Mouse (Mus musculus): ENCODE measurements around the gene Camta1.

DNA sequence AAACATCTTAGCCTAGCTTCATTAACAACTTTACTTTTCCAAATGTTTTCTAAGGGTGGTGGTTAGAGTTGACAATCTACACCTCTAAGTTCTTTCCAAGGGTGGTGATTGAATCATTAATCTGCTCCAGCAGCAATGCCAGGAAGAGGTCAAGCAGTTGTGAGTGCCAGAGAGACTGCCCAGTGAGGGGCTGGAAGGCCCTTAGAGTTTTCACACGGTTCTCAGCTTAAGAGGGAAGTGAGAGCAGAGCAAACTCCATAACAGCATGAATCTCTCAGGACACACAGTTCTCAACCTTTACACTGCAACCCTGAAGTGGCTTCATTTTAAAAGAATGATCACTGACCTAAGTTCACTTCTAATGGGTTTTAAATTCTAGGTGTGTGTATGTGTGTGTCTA, 886.5 kb downstream of the Camta1 start:
- TF ChIP-seq CTCF (IDR thresholded peaks at IDR 0.05; ENCODE audit: borderline replicate concordance, control insufficient read depth, extremely low read depth, insufficient read depth, low read length, poor library complexity) (no peak), POLR2A (IDR thresholded peaks at IDR 0.05; ENCODE audit: control insufficient read depth, extremely low read depth, insufficient read depth, low read length, poor library complexity) (no peak)
